Mouse (Mus musculus): ENCODE results near the gene Slc6a6. TPM values are rescaled to one million over a fixed set of nuclear protein-coding genes. Genes with fewer than 3 reads are reported as not detected.

Gene Slc6a6
- polyA plus RNA-seq, 1 experiment from 2014 or later = 60.0 TPM

DNA sequence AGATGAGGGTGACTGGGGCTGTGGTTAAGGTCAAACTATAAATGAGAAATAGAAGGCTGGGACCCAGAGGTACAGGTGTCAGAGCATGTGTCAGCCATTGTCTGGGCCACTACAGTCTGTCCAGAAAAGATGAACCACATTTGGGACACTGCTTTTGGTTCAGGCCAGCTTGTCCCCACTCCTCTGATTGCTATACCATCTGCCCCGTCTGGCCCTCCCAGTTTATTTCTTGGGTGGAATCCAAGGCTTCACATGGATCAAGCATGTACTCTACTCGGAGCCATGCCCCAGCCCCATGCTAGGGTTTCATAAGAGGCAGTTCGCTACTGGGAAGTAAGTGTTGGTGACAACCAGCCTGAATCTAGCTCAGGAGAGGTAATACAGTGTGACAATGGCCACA lies 61.4 kb downstream of the Slc6a6 start:
- WGBS = 90% methylated on average over 3 of the region's 3 CpGs
- Histone ChIP-seq H3K27ac (no peak overlapping the region), H3K4me3 (no peak overlapping the region), H3K4me1 (replicated peaks) (peaks cover 22% of the 10 kb centered on the region), H3K27me3 (ENCODE audit: insufficient read depth, poor library complexity, severe bottlenecking) (no peaks in the 10 kb centered on the region), H3K9me3 (no peaks in the 10 kb centered on the region), H3K36me3 (peaks cover 94% of the 10 kb centered on the region)
- no peak for DNase-seq (ENCODE audit: low spot score)

DNA sequence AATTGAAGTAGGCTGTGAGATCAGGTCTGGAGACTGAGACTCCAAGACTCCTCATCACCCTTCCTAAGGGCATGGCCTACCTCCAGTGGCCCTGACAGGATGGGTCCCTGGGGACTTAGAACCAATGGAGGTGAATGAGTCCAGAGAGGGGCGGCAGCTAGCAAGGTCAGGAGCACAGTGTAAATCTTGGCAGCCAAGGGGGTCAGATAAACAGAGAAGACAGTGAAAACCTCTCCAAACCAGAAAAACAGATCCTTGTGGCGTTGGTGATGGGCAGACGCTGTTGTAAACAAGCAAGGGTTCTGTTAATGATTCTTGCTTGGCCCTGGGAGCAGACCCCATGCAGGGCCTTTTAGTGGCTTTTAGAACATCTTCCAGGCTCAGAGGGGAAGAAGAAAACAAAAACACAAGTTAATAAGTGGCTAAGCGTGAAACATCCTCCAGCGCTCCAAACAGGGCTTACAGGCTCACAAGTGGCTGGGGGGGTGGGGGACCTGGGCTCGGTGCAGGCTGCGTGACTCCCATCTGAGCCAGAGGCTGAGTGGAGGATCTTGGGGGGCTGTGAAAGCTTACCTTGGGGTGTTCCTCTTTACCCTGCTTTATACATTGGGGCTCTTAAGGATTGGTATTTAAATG lies 62.2 kb downstream of the Slc6a6 start:
- Histone ChIP-seq H3K4me1 (replicated peaks) (peaks cover 22% of the 10 kb centered on the region), H3K27ac (no peak overlapping the region), H3K4me3 (no peak overlapping the region), H3K27me3 (ENCODE audit: insufficient read depth, poor library complexity, severe bottlenecking) (no peaks in the 10 kb centered on the region), H3K9me3 (no peaks in the 10 kb centered on the region), H3K36me3 (peaks cover 94% of the 10 kb centered on the region)
- 68% methylated on average over 7 of the region's 7 CpGs for WGBS
- no peak for DNase-seq (ENCODE audit: low spot score)

DNA sequence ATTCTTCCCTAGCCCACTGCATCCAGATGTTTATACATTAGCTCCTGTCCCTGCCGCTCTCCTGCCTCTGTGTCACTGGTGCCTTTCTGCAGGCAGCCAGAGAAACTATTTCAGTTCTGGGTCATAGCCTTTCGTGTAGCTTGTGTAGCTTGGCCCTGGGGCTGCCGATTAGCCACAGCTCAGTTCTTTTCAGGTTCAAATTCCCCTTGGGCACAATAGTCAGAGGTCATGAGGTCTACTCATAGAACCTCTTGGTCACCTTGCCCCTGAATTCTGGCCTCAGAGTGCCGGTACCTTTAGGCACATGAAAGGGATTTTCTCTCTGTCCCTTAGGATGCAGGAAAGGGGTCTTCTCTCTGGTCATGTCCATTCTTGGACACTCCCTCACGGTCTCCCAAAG lies 62.9 kb downstream of the Slc6a6 start:
- no peak for DNase-seq (ENCODE audit: low spot score)
- Histone ChIP-seq H3K9me3 (no peaks in the 10 kb centered on the region), H3K4me3 (no peak overlapping the region), H3K27me3 (ENCODE audit: insufficient read depth, poor library complexity, severe bottlenecking) (no peaks in the 10 kb centered on the region), H3K27ac (no peak overlapping the region), H3K36me3 (peaks cover 94% of the 10 kb centered on the region), H3K4me1 (replicated peaks) (peaks cover 22% of the 10 kb centered on the region)
- WGBS = 68% methylated on average over 5 of the region's 5 CpGs

- Histone ChIP-seq H3K27me3 (ENCODE audit: insufficient read depth, poor library complexity, severe bottlenecking) (no peaks in the 10 kb centered on the region), H3K27ac (no peak overlapping the region), H3K4me1 (replicated peaks) (peaks cover 22% of the 10 kb centered on the region), H3K4me3 (no peak overlapping the region), H3K36me3 (peaks cover 96% of the 10 kb centered on the region), H3K9me3 (no peaks in the 10 kb centered on the region)
- 69% methylated on average over 3 of the region's 3 CpGs for WGBS
- DNase-seq (ENCODE audit: low spot score) = peak; percentile 30
Observed at GRCm38 (mm10) chr6:91750976-91751375, 67.1 kb downstream of the Slc6a6 start.

GRCm38 (mm10) chr6:91752884-91753283 lies 69.0 kb downstream of the Slc6a6 start:
- Histone ChIP-seq H3K4me1 (replicated peaks) (peaks cover 16% of the 10 kb centered on the region), H3K4me3 (no peak overlapping the region), H3K36me3 (peaks cover 96% of the 10 kb centered on the region), H3K27me3 (ENCODE audit: insufficient read depth, poor library complexity, severe bottlenecking) (no peaks in the 10 kb centered on the region), H3K27ac (peak overlapping the region; percentile 53; the same call in 1 of the 2 replicates), H3K9me3 (no peaks in the 10 kb centered on the region)
- 55% methylated on average over 8 of the region's 8 CpGs for WGBS
- DNase-seq (ENCODE audit: low spot score) = no peak

DNA sequence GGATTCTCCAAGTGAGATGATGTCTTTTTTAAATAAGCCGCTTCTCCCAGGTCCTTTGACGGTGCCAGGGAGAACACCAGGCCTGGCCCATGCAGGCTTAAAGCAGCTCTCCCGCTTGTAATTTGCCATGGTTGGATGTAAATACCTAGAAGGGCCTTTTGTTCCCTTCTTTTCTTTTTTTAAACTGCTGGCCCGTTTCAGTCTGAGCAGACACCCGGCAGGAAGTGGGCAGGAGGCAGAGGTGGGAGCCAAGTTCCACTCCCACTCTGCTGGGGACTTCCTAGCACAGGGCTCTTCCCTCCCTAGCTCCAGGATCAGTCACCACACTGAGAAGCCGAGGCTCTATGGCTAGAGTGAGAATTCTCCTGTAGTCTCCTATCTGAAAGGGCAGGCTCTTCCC lies 70.2 kb downstream of the Slc6a6 start:
- H3K4me3 ChIP-seq = no peak overlapping the region
- H3K27ac ChIP-seq = 0 out of 2 replicates have a peak overlapping the region, but pooled peaks have one; percentile 46
- 51% methylated on average over 6 of the region's 6 CpGs for WGBS
- no peaks in the 10 kb centered on the region for H3K9me3 ChIP-seq
- peaks cover 16% of the 10 kb centered on the region for H3K4me1 ChIP-seq (replicated peaks)
- DNase-seq (ENCODE audit: low spot score) = no peak
- H3K36me3 ChIP-seq = peaks cover 92% of the 10 kb centered on the region
- no peaks in the 10 kb centered on the region for H3K27me3 ChIP-seq (ENCODE audit: insufficient read depth, poor library complexity, severe bottlenecking)

- Histone ChIP-seq H3K27ac (no peak overlapping the region), H3K4me3 (no peak overlapping the region), H3K9me3 (no peaks in the 10 kb centered on the region), H3K36me3 (peaks cover 91% of the 10 kb centered on the region), H3K4me1 (replicated peaks) (peaks cover 16% of the 10 kb centered on the region), H3K27me3 (ENCODE audit: insufficient read depth, poor library complexity, severe bottlenecking) (no peaks in the 10 kb centered on the region)
- WGBS = 83% methylated on average over 12 of the region's 12 CpGs
- no peak for DNase-seq (ENCODE audit: low spot score)
Observed at GRCm38 (mm10) chr6:91754845-91755244, 71.0 kb downstream of the Slc6a6 start.

GRCm38 (mm10) chr6:91762051-91762742 lies 78.3 kb downstream of the Slc6a6 start:
- Histone ChIP-seq H3K4me3 (no peak overlapping the region), H3K9me3 (no peaks in the 10 kb centered on the region), H3K27ac (no peak overlapping the region), H3K36me3 (peaks cover 21% of the 10 kb centered on the region), H3K27me3 (ENCODE audit: insufficient read depth, poor library complexity, severe bottlenecking) (no peaks in the 10 kb centered on the region), H3K4me1 (replicated peaks) (0 out of 2 replicates have a peak, but pooled peaks cover 2% of the 10 kb centered on the region)
- 83% methylated on average over 9 of the region's 9 CpGs for WGBS
- no peak for DNase-seq (ENCODE audit: low spot score)

GRCm38 (mm10) chr6:91767550-91767949 lies 83.7 kb downstream of the Slc6a6 start:
- Histone ChIP-seq H3K9me3 (0 out of 2 replicates have a peak, but pooled peaks cover 5% of the 10 kb centered on the region), H3K27ac (no peak overlapping the region), H3K4me1 (replicated peaks) (no peaks in the 10 kb centered on the region), H3K27me3 (ENCODE audit: insufficient read depth, poor library complexity, severe bottlenecking) (no peaks in the 10 kb centered on the region), H3K36me3 (no peaks in the 10 kb centered on the region), H3K4me3 (no peak overlapping the region)
- WGBS = 87% methylated on average over 8 of the region's 8 CpGs
- no peak for DNase-seq (ENCODE audit: low spot score)

- DNase-seq (ENCODE audit: low spot score) = no peak
- peaks cover 12% of the 10 kb centered on the region for H3K4me1 ChIP-seq (replicated peaks)
- H3K4me3 ChIP-seq = no peak overlapping the region
- 0 out of 2 replicates have a peak, but pooled peaks cover 5% of the 10 kb centered on the region for H3K9me3 ChIP-seq
- no peaks in the 10 kb centered on the region for H3K36me3 ChIP-seq
- 67% methylated on average over 5 of the region's 5 CpGs for WGBS
- H3K27me3 ChIP-seq (ENCODE audit: insufficient read depth, poor library complexity, severe bottlenecking) = no peaks in the 10 kb centered on the region
- no peak overlapping the region for H3K27ac ChIP-seq
Observed at GRCm38 (mm10) chr6:91773951-91774350, 90.1 kb downstream of the Slc6a6 start.

GRCm38 (mm10) chr6:91776543-91776942 lies 92.7 kb downstream of the Slc6a6 start:
- Histone ChIP-seq H3K9me3 (no peaks in the 10 kb centered on the region), H3K4me1 (replicated peaks) (peaks cover 12% of the 10 kb centered on the region), H3K27ac (peak overlapping the region; percentile 8; the same call in 1 of the 2 replicates), H3K36me3 (no peaks in the 10 kb centered on the region), H3K4me3 (no peak overlapping the region), H3K27me3 (ENCODE audit: insufficient read depth, poor library complexity, severe bottlenecking) (no peaks in the 10 kb centered on the region)
- 20% methylated on average over 9 of the region's 9 CpGs for WGBS
- DNase-seq (ENCODE audit: low spot score) = peak; percentile 82

DNA sequence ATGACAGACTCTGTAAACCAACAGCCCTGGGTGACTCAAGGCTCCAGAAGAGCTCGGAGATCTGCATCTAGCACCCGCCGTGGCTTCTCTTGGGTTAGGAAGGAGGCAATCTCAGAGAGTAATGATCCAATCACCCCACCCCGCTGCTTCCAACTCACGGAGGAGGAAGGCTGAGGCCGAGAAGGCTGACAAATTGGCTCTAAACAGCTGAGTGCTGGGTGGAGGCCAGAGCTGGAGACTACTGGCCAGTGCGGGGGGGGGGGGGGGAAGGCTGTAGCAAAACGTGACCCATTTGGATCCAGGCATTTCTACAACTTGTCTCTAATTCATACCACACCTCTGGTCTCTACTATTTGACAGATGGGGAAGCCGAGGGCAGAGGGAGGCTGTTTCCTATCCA lies 95.4 kb downstream of the Slc6a6 start:
- Histone ChIP-seq H3K27ac (no peak overlapping the region), H3K36me3 (no peaks in the 10 kb centered on the region), H3K4me1 (replicated peaks) (peaks cover 12% of the 10 kb centered on the region), H3K9me3 (no peaks in the 10 kb centered on the region), H3K4me3 (no peak overlapping the region), H3K27me3 (ENCODE audit: insufficient read depth, poor library complexity, severe bottlenecking) (0 out of 2 replicates have a peak, but pooled peaks cover 4% of the 10 kb centered on the region)
- 77% methylated on average over 9 of the region's 9 CpGs for WGBS
- no peak for DNase-seq (ENCODE audit: low spot score)

GRCm38 (mm10) chr6:91785018-91785417 lies 101.2 kb downstream of the Slc6a6 start:
- no peaks in the 10 kb centered on the region for H3K4me1 ChIP-seq (replicated peaks)
- H3K4me3 ChIP-seq = no peak overlapping the region
- no peaks in the 10 kb centered on the region for H3K9me3 ChIP-seq
- 82% methylated on average over 3 of the region's 3 CpGs for WGBS
- H3K36me3 ChIP-seq = no peaks in the 10 kb centered on the region
- H3K27ac ChIP-seq = no peak overlapping the region
- no peak for DNase-seq (ENCODE audit: low spot score)
- H3K27me3 ChIP-seq (ENCODE audit: insufficient read depth, poor library complexity, severe bottlenecking) = 0 out of 2 replicates have a peak, but pooled peaks cover 4% of the 10 kb centered on the region

Data from hindbrain, embryonic 10.5 days (tissue).